In the genomic region with DNA sequence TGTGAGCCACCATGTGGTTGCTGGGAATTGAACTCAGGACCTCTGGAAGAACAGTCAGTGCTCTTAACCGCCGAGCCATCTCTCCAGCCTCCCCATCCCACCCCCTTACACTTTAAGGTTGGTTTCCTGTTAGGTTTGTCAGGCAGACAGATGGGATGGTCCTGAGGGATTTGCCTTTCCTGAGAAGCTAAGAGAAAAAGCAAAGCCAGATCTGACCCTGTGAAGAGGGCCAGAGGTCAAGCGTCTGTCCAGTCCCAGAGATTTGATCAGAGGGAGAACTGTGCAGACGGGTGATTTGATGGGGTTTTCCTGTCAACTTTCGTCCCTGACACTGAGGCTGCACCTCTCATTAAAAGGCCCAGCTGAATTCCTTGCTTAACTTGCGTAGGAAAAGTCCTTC, we compare ENCODE assay signal across 13 mouse cellular contexts.
DNase-seq lines count a peak whose midpoint lies in the region; ATAC-seq and TF ChIP-seq lines count a peak whose summit lies in the region.
"Had no signal": no experiment of that assay in that cellular context is flagged by ENCODE, and none has a peak within 500 bp of the region (broad histone marks: within the 10 kb centered on the region; RNA-seq: fewer than 3 reads in every experiment).

No protein-coding gene starts in this region.

- TF ChIP-seq EP300 in heart, postnatal 0 days (IDR thresholded peaks at IDR 0.05; ENCODE audit: low read depth): no peak

- no peak overlapping the region for H3K9ac ChIP-seq in forebrain, embryonic 15.5 days (replicated peaks)
- H3K9ac ChIP-seq in forebrain, embryonic 11.5 days (ENCODE audit: low read length): no peak overlapping the region
- H3K9ac ChIP-seq in heart, postnatal 0 days (replicated peaks; ENCODE audit: low read depth, low read length): no peak overlapping the region
- H3K9ac ChIP-seq: liver, embryonic 14.5 days had no signal

- no peak for DNase-seq in forebrain, embryonic 11.5 days (ENCODE audit: low spot score)
- no peak for DNase-seq in left cerebral cortex, adult 2 months (ENCODE audit: extremely low spot score in 1 of 2, low spot score in 2 of 2)
- no peak for DNase-seq in left cerebral cortex, postnatal 36 days (ENCODE audit: low spot score in 2 of 2)
- DNase-seq in heart, postnatal 0 days (ENCODE audit: low spot score): no peak
- DNase-seq in skeletal muscle tissue, adult 2 months (ENCODE audit: low read depth, low spot score): peak; percentile 44
- DNase-seq in retina, postnatal 1 day: no peak
- no peak for DNase-seq in layer of hippocampus, adult 11-12 months (ENCODE audit: low spot score)
- DNase-seq: adrenal gland, postnatal 25 days; B cell, adult 2 months; cerebellum, adult 9-11 months; layer of hippocampus, adult 9-11 months had no signal

- H3K9me3 ChIP-seq in forebrain, embryonic 15.5 days: no peaks in the 10 kb centered on the region
- no peaks in the 10 kb centered on the region for H3K9me3 ChIP-seq in forebrain, embryonic 11.5 days (ENCODE audit: control insufficient read depth, low read length)
- no peaks in the 10 kb centered on the region for H3K9me3 ChIP-seq in heart, postnatal 0 days (replicated peaks; ENCODE audit: control insufficient read depth, low read length)

- no peak overlapping the region for H3K4me3 ChIP-seq in forebrain, embryonic 15.5 days
- no peak overlapping the region for H3K4me3 ChIP-seq in forebrain, embryonic 11.5 days (ENCODE audit: low read depth, low read length)
- no peak overlapping the region for H3K4me3 ChIP-seq in left cerebral cortex, adult 2 months
- no peak overlapping the region for H3K4me3 ChIP-seq in heart, postnatal 0 days (ENCODE audit: low read depth, low read length)

- no peak overlapping the region for H3K4me2 ChIP-seq in forebrain, embryonic 15.5 days (replicated peaks)
- no peak overlapping the region for H3K4me2 ChIP-seq in forebrain, embryonic 11.5 days (ENCODE audit: low read depth, low read length, severe bottlenecking)
- H3K4me2 ChIP-seq in heart, postnatal 0 days (ENCODE audit: low read depth, low read length): no peak overlapping the region

- TF ChIP-seq CTCF in left cerebral cortex, adult 2 months (IDR thresholded peaks at IDR 0.05): no peak
- no peak for TF ChIP-seq CTCF in heart, postnatal 0 days (IDR thresholded peaks at IDR 0.05; ENCODE audit: low read depth)

- peaks cover 56% of the 10 kb centered on the region for H3K4me1 ChIP-seq in forebrain, embryonic 15.5 days
- peaks cover 29% of the 10 kb centered on the region for H3K4me1 ChIP-seq in forebrain, embryonic 11.5 days (replicated peaks; ENCODE audit: control insufficient read depth, insufficient read depth, low read length)
- peaks cover 37% of the 10 kb centered on the region for H3K4me1 ChIP-seq in heart, postnatal 0 days (ENCODE audit: control insufficient read depth, insufficient read depth)

- WGBS in forebrain, embryonic 15.5 days: 80% methylated on average over 6 of the region's 6 CpGs
- WGBS in forebrain, embryonic 11.5 days: 69% methylated on average over 6 of the region's 6 CpGs
- WGBS in heart, postnatal 0 days: 63% methylated on average over 6 of the region's 6 CpGs

- no peaks in the 10 kb centered on the region for H3K36me3 ChIP-seq in forebrain, embryonic 15.5 days
- no peaks in the 10 kb centered on the region for H3K36me3 ChIP-seq in forebrain, embryonic 11.5 days (ENCODE audit: control insufficient read depth, insufficient read depth, low read length)
- no peaks in the 10 kb centered on the region for H3K36me3 ChIP-seq in heart, postnatal 0 days (replicated peaks; ENCODE audit: control insufficient read depth, insufficient read depth, low read length)

- H3K27ac ChIP-seq in forebrain, embryonic 15.5 days (replicated peaks): peak overlapping the region; percentile 98
- no peak overlapping the region for H3K27ac ChIP-seq in forebrain, embryonic 11.5 days (ENCODE audit: low read depth, low read length)
- peak overlapping the region; percentile 94; the same call in 1 of the 2 replicates for H3K27ac ChIP-seq in left cerebral cortex, adult 2 months
- peak overlapping the region; percentile 98 for H3K27ac ChIP-seq in heart, postnatal 0 days (ENCODE audit: low read depth)
- H3K27ac ChIP-seq: liver, embryonic 14.5 days had no signal

- intact Hi-C loops in left cerebral cortex, adult 2 months (cut with DNase I): no loop called here
- intact Hi-C loops in left cerebral cortex, postnatal 36 days (cut with DNase I): loop anchor here (5.0 kb wide), 3 partner anchors 83 to 213 kb away; no protein-coding TSS in a partner anchor

- no peaks in the 10 kb centered on the region for H3K27me3 ChIP-seq in forebrain, embryonic 15.5 days
- no peaks in the 10 kb centered on the region for H3K27me3 ChIP-seq in forebrain, embryonic 11.5 days (ENCODE audit: control insufficient read depth, insufficient read depth, low read length)
- H3K27me3 ChIP-seq in heart, postnatal 0 days (ENCODE audit: control insufficient read depth, insufficient read depth, low read length): no peaks in the 10 kb centered on the region

- no peak for ATAC-seq in forebrain, embryonic 15.5 days (replicated peaks)
- no peak for ATAC-seq in forebrain, embryonic 11.5 days (replicated peaks; ENCODE audit: low FRiP score)
- no peak for ATAC-seq in heart, postnatal 0 days (ENCODE audit: insufficient read depth, low read depth)
